ENCODE assay signal across 17 mouse cellular contexts in the genomic region with DNA sequence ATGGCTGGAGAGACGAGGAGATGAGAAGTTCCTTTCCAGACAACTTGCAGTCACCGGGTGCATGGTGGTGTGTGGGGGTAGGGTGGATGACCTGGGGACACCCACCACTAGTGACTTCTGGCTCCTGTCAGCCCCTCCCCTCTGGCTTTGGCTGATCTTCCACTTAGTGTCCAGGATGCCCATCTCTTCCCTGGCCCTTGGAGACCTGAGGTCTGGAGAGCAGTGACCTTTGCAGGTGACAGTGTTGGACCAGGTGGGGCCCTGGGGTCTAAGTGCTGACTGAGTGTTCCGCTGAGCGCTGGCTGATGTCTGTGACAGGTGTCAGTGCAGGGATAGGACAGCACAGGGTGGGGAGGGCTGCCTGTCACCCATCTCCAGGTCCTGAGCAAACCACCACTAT. TPM values are rescaled to one million over a fixed set of nuclear protein-coding genes. Genes with fewer than 3 reads are reported as not detected.
DNase-seq lines count a peak whose midpoint lies in the region; ATAC-seq lines count a peak whose summit lies in the region.
"Had no signal": no experiment of that assay in that cellular context is flagged by ENCODE, and none has a peak within 500 bp of the region (broad histone marks: within the 10 kb centered on the region; RNA-seq: fewer than 3 reads in every experiment).

No protein-coding gene starts in this region.

- ATAC-seq in limb, embryonic 13.5 days (ENCODE audit: low FRiP score, low read depth): no peak
- no peak for ATAC-seq in heart, embryonic 11.5 days (replicated peaks; ENCODE audit: insufficient number of reproducible peaks, low FRiP score, low TSS enrichment)
- ATAC-seq in stomach, embryonic 15.5 days (ENCODE audit: insufficient read depth, low FRiP score, low read depth): no peak
- ATAC-seq in forebrain, embryonic 12.5 days (ENCODE audit: low FRiP score): no peak

- H3K9ac ChIP-seq in limb, embryonic 13.5 days: peak overlapping the region; percentile 48
- H3K9ac ChIP-seq in heart, embryonic 11.5 days (ENCODE audit: low read depth, low read length): peak overlapping the region; percentile 86
- no peak overlapping the region for H3K9ac ChIP-seq in stomach, embryonic 15.5 days
- no peak overlapping the region for H3K9ac ChIP-seq in forebrain, embryonic 12.5 days
- H3K9ac ChIP-seq: hindbrain, embryonic 12.5 days; kidney, embryonic 15.5 days had no signal

- H3K27ac ChIP-seq in limb, embryonic 13.5 days: no peak overlapping the region
- no peak overlapping the region for H3K27ac ChIP-seq in limb, embryonic 10.5 days
- H3K27ac ChIP-seq in heart, embryonic 11.5 days (ENCODE audit: low read depth, low read length): peak overlapping the region; percentile 99
- H3K27ac ChIP-seq in stomach, embryonic 15.5 days: peak overlapping the region; percentile 45; the same call in 1 of the 2 replicates
- H3K27ac ChIP-seq in forebrain, embryonic 12.5 days: no peak overlapping the region
- H3K27ac ChIP-seq: hindbrain, embryonic 12.5 days; kidney, embryonic 15.5 days; limb, embryonic 12.5 days had no signal

- peak overlapping the region; percentile 11; the same call in 1 of the 2 replicates for H3K4me3 ChIP-seq in limb, embryonic 13.5 days
- no peak overlapping the region for H3K4me3 ChIP-seq in limb, embryonic 10.5 days
- peak overlapping the region; percentile 38 for H3K4me3 ChIP-seq in heart, embryonic 11.5 days (ENCODE audit: low read depth, low read length)
- H3K4me3 ChIP-seq in stomach, embryonic 15.5 days (replicated peaks): peak overlapping the region; percentile 15
- no peak overlapping the region for H3K4me3 ChIP-seq in forebrain, embryonic 12.5 days (replicated peaks)
- H3K4me3 ChIP-seq: kidney, embryonic 15.5 days had no signal

- intact Hi-C loops in heart, postnatal 10 days (cut with DNase I): loop anchor here (5.0 kb wide), 1 partner anchor 252 kb away; no protein-coding TSS in a partner anchor

- WGBS in limb, embryonic 13.5 days: 56% methylated on average over 4 of the region's 4 CpGs
- WGBS in limb, embryonic 10.5 days: 68% methylated on average over 4 of the region's 4 CpGs
- WGBS in heart, embryonic 11.5 days (ENCODE audit: insufficient replicate concordance): 31% methylated on average over 4 of the region's 4 CpGs
- 58% methylated on average over 4 of the region's 4 CpGs for WGBS in stomach, embryonic 15.5 days
- 80% methylated on average over 4 of the region's 4 CpGs for WGBS in forebrain, embryonic 12.5 days

- H3K4me1 ChIP-seq in limb, embryonic 13.5 days: peaks cover 28% of the 10 kb centered on the region
- H3K4me1 ChIP-seq in limb, embryonic 10.5 days: peaks cover 32% of the 10 kb centered on the region
- H3K4me1 ChIP-seq in heart, embryonic 11.5 days (ENCODE audit: control insufficient read depth, insufficient read depth, low read length): peaks cover 45% of the 10 kb centered on the region
- H3K4me1 ChIP-seq in stomach, embryonic 15.5 days: peaks cover 37% of the 10 kb centered on the region
- H3K4me1 ChIP-seq in forebrain, embryonic 12.5 days: peaks cover 24% of the 10 kb centered on the region

- H3K27me3 ChIP-seq in limb, embryonic 13.5 days: peaks cover 63% of the 10 kb centered on the region
- peaks cover 61% of the 10 kb centered on the region for H3K27me3 ChIP-seq in limb, embryonic 10.5 days (ENCODE audit: low read depth, poor library complexity, severe bottlenecking)
- H3K27me3 ChIP-seq in heart, embryonic 11.5 days (ENCODE audit: control insufficient read depth, insufficient read depth, low read length): peaks cover 5% of the 10 kb centered on the region; the same call in 1 of the 2 replicates
- H3K27me3 ChIP-seq in stomach, embryonic 15.5 days (replicated peaks): peaks cover 24% of the 10 kb centered on the region
- peaks cover 64% of the 10 kb centered on the region for H3K27me3 ChIP-seq in forebrain, embryonic 12.5 days

- no peaks in the 10 kb centered on the region for H3K9me3 ChIP-seq in limb, embryonic 13.5 days
- no peaks in the 10 kb centered on the region for H3K9me3 ChIP-seq in limb, embryonic 10.5 days (replicated peaks)
- no peaks in the 10 kb centered on the region for H3K9me3 ChIP-seq in heart, embryonic 11.5 days (replicated peaks; ENCODE audit: control insufficient read depth, low read length)
- no peaks in the 10 kb centered on the region for H3K9me3 ChIP-seq in stomach, embryonic 15.5 days
- no peaks in the 10 kb centered on the region for H3K9me3 ChIP-seq in forebrain, embryonic 12.5 days
- H3K9me3 ChIP-seq: hindbrain, embryonic 12.5 days; kidney, embryonic 15.5 days; limb, embryonic 12.5 days had no signal

- DNase-seq in limb, embryonic 10.5 days (ENCODE audit: low spot score): no peak
- peak; percentile 32 to 55 for DNase-seq in heart, postnatal 10 days
- DNase-seq in cerebellum, postnatal 4 days (ENCODE audit: low spot score in 2 of 2): no peak
- DNase-seq: lung, postnatal 10 days; midbrain, embryonic 14.5 days had no signal

- peaks cover 13% of the 10 kb centered on the region for H3K36me3 ChIP-seq in limb, embryonic 13.5 days
- peaks cover 11% of the 10 kb centered on the region for H3K36me3 ChIP-seq in limb, embryonic 10.5 days
- H3K36me3 ChIP-seq in heart, embryonic 11.5 days (ENCODE audit: control insufficient read depth, insufficient read depth, low read length): 0 out of 2 replicates have a peak, but pooled peaks cover 3% of the 10 kb centered on the region
- peaks cover 10% of the 10 kb centered on the region; the same call in 1 of the 2 replicates for H3K36me3 ChIP-seq in stomach, embryonic 15.5 days
- H3K36me3 ChIP-seq in forebrain, embryonic 12.5 days (replicated peaks): peaks cover 7% of the 10 kb centered on the region

- H3K4me2 ChIP-seq in limb, embryonic 13.5 days (replicated peaks): peak overlapping the region; percentile 17; the same call in 1 of the 2 replicates
- peak overlapping the region; percentile 56 for H3K4me2 ChIP-seq in heart, embryonic 11.5 days
- H3K4me2 ChIP-seq in stomach, embryonic 15.5 days: peak overlapping the region; percentile 26; the same call in 1 of the 2 replicates
- H3K4me2 ChIP-seq in forebrain, embryonic 12.5 days: no peak overlapping the region
- H3K4me2 ChIP-seq: hindbrain, embryonic 12.5 days had no signal

RNA-seq across cellular contexts. Expression of gene Nmrk2, which starts 6.6 kb away (rescaled TPM):
- 0.18 and 0.26 TPM in 2 replicates for polyA plus RNA-seq in limb, embryonic 13.5 days (2015; fragmentation: Nextera tagmentation; extraction: Ambion mirVana)
- not detected in 2 replicates for polyA plus RNA-seq in limb, embryonic 10.5 days (2016; fragmentation: Nextera tagmentation; extraction: Ambion mirVana)
- polyA plus RNA-seq in heart, embryonic 11.5 days (2014; fragmentation: Nextera tagmentation; extraction: Ambion mirVana): 2.2 and 3.6 TPM in 2 replicates
- 10 to 100 TPM; 11.6 to 16.5 TPM for total RNA-seq in heart, postnatal 10 days (2021)
- 0.18 and 0.26 TPM in 2 replicates for polyA plus RNA-seq in stomach, embryonic 15.5 days (2015; fragmentation: Nextera tagmentation; extraction: Ambion mirVana)
- polyA plus RNA-seq in forebrain, embryonic 12.5 days (2016; fragmentation: Nextera tagmentation; extraction: Ambion mirVana): not detected in 2 replicates
- total RNA-seq: ES-E14 had no signal
- polyA plus RNA-seq: hindbrain, embryonic 12.5 days; kidney, embryonic 15.5 days; limb, embryonic 12.5 days; midbrain, embryonic 14.5 days; neural tube, embryonic 14.5 days had no signal

RNA-seq across cellular contexts. Expression of gene 4930442H23Rik, which starts 11.7 kb away (rescaled TPM):
- not detected in 2 replicates for polyA plus RNA-seq in limb, embryonic 13.5 days (2015; fragmentation: Nextera tagmentation; extraction: Ambion mirVana)
- not detected in 2 replicates for polyA plus RNA-seq in limb, embryonic 10.5 days (2016; fragmentation: Nextera tagmentation; extraction: Ambion mirVana)
- polyA plus RNA-seq in heart, embryonic 11.5 days (2014; fragmentation: Nextera tagmentation; extraction: Ambion mirVana): 0.21 TPM in 1 of 2 replicates, not detected in the other
- not detected for total RNA-seq in heart, postnatal 10 days (2021)
- 0.10 TPM in 1 of 2 replicates, not detected in the other for polyA plus RNA-seq in stomach, embryonic 15.5 days (2015; fragmentation: Nextera tagmentation; extraction: Ambion mirVana)
- polyA plus RNA-seq in forebrain, embryonic 12.5 days (2016; fragmentation: Nextera tagmentation; extraction: Ambion mirVana): not detected in 2 replicates
- total RNA-seq: adrenal gland, postnatal 4 days; layer of hippocampus, postnatal 14 days had no signal
- polyA plus RNA-seq: cerebellum, adult 2 months; hindbrain, embryonic 12.5 days; kidney, embryonic 15.5 days; limb, embryonic 12.5 days; midbrain, embryonic 14.5 days; neural tube, embryonic 14.5 days had no signal

RNA-seq across cellular contexts. Expression of gene Dapk3, which starts 12.5 kb away (rescaled TPM):
- 53.4 and 53.7 TPM in 2 replicates for polyA plus RNA-seq in limb, embryonic 13.5 days (2015; fragmentation: Nextera tagmentation; extraction: Ambion mirVana)
- 46.5 and 52.0 TPM in 2 replicates for polyA plus RNA-seq in limb, embryonic 10.5 days (2016; fragmentation: Nextera tagmentation; extraction: Ambion mirVana)
- polyA plus RNA-seq in heart, embryonic 11.5 days (2014; fragmentation: Nextera tagmentation; extraction: Ambion mirVana): 44.1 and 47.4 TPM in 2 replicates
- total RNA-seq in heart, postnatal 10 days (2021): 10 to 100 TPM; 33.3 to 39.1 TPM
- 61.9 and 65.4 TPM in 2 replicates for polyA plus RNA-seq in stomach, embryonic 15.5 days (2015; fragmentation: Nextera tagmentation; extraction: Ambion mirVana)
- 62.8 and 67.4 TPM in 2 replicates for polyA plus RNA-seq in forebrain, embryonic 12.5 days (2016; fragmentation: Nextera tagmentation; extraction: Ambion mirVana)

RNA-seq across cellular contexts. Expression of gene Eef2, which starts 18.9 kb away (rescaled TPM):
- polyA plus RNA-seq in limb, embryonic 13.5 days (2015; fragmentation: Nextera tagmentation; extraction: Ambion mirVana): 577 and 592 TPM in 2 replicates
- polyA plus RNA-seq in limb, embryonic 10.5 days (2016; fragmentation: Nextera tagmentation; extraction: Ambion mirVana): 575 and 611 TPM in 2 replicates
- polyA plus RNA-seq in heart, embryonic 11.5 days (2014; fragmentation: Nextera tagmentation; extraction: Ambion mirVana): 313 and 338 TPM in 2 replicates
- 1,000 to 10,000 TPM; 1,333 to 1,385 TPM for total RNA-seq in heart, postnatal 10 days (2021)
- polyA plus RNA-seq in stomach, embryonic 15.5 days (2015; fragmentation: Nextera tagmentation; extraction: Ambion mirVana): 517 and 544 TPM in 2 replicates
- 518 and 540 TPM in 2 replicates for polyA plus RNA-seq in forebrain, embryonic 12.5 days (2016; fragmentation: Nextera tagmentation; extraction: Ambion mirVana)

RNA-seq across cellular contexts. Expression of gene Pias4, which starts 27.6 kb away (rescaled TPM):
- 62.2 and 62.3 TPM in 2 replicates for polyA plus RNA-seq in limb, embryonic 13.5 days (2015; fragmentation: Nextera tagmentation; extraction: Ambion mirVana)
- polyA plus RNA-seq in limb, embryonic 10.5 days (2016; fragmentation: Nextera tagmentation; extraction: Ambion mirVana): 73.6 and 73.9 TPM in 2 replicates
- polyA plus RNA-seq in heart, embryonic 11.5 days (2014; fragmentation: Nextera tagmentation; extraction: Ambion mirVana): 39.4 and 39.7 TPM in 2 replicates
- 10 to 100 TPM; 14.7 to 17.8 TPM for total RNA-seq in heart, postnatal 10 days (2021)
- polyA plus RNA-seq in stomach, embryonic 15.5 days (2015; fragmentation: Nextera tagmentation; extraction: Ambion mirVana): 41.8 and 44.9 TPM in 2 replicates
- 51.6 and 52.9 TPM in 2 replicates for polyA plus RNA-seq in forebrain, embryonic 12.5 days (2016; fragmentation: Nextera tagmentation; extraction: Ambion mirVana)

Comparison
In these comparisons a context has a peak if more than half of its experiments do, and no peak if none do; other contexts are left out.
1. H3K4me3 ChIP-seq: peak in limb, embryonic 13.5 days (single experiment), heart, embryonic 11.5 days (single experiment) and stomach, embryonic 15.5 days (single experiment); none in limb, embryonic 10.5 days (single experiment) and forebrain, embryonic 12.5 days (single experiment).
2. H3K27ac ChIP-seq: peak in heart, embryonic 11.5 days (single experiment) and stomach, embryonic 15.5 days (single experiment); none in limb, embryonic 13.5 days (single experiment), limb, embryonic 10.5 days (single experiment) and forebrain, embryonic 12.5 days (single experiment).
3. H3K9ac ChIP-seq: peak in limb, embryonic 13.5 days (single experiment) and heart, embryonic 11.5 days (single experiment); none in stomach, embryonic 15.5 days (single experiment) and forebrain, embryonic 12.5 days (single experiment).
4. DNase-seq: peak in heart, postnatal 10 days (2 of 2); none in limb, embryonic 10.5 days (single experiment) and cerebellum, postnatal 4 days (0 of 2).